Mouse (Mus musculus) frontal cortex, postnatal 10 days (tissue): ENCODE measurements around the gene Tm4sf5.

ENCODE experiments used
- DNase-seq, 2 experiments: peaks; one replicate each; pipeline ENCODE4 v3.0.0; 2022; ENCODE audit warnings: low spot score in 2 of 2, mixed read lengths in 1 of 2

The Tm4sf5 gene

DNA sequence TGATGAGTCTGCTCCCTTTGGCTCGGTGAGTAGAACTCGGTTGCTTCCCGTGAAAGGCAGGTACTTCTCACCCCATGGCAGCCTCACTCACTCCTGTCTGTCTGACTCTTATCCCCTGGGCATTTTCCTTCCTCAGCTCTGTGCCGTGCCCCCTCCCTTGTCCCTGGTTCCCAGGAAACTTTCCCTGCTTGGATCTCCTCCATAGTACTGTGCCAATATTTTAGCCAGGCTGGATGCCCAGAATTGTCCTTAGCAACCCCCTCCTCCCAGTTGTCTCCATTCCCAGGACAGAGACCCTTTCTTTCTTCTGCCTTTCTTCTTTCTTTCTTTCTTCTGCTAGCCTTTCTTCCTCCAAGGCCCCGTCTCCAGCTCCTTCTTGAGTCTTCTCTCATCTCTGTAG is 36.4 kb downstream of the Tm4sf5 start:
- DNase-seq: no peak

- no peak for DNase-seq
Measured at GRCm38 (mm10) chr11:70544496-70544895, 39.5 kb downstream of the Tm4sf5 start.

DNA sequence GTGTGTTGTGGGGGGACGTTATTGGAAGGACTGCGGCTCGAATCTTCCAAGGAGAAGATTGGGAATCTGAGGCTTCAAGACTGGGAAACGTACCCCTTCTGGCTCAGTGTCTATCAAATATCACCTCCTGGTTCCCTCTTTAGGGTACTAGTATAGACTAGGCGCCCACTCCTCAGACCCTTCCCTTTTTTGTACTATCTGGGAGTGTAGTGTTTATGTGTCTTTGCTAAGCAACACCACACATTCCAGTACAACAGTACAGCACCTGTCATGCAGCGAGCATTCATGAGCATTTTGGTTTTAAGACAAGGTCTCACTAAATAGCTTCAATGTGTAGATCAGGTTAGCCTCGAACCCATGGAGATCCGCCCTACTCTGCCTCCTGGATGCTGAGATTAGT is 46.5 kb downstream of the Tm4sf5 start:
- no peak for DNase-seq

- no peak for DNase-seq
Measured at GRCm38 (mm10) chr11:70553940-70554339, 48.9 kb downstream of the Tm4sf5 start.

DNA sequence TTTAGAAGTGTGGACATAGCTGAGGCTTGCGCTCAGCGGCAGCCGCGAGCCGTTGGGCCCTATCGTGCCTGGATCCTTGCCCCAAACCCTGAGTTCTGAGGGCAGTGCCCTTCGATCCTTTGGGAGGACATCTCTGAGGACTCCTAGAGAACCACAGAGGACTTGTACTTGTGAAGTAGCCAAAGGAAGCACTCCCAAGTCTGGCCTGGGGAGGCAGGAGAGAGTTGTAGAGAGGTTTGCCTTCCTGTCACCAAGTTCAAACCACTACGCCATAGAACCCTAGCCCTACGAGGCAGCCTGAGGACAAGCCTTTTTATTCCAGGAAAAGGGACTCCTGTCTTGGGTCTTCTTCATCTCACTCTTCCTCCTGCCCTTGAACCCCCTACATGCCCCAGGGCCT is 52.5 kb downstream of the Tm4sf5 start:
- no peak for DNase-seq
